Mouse (Mus musculus): ENCODE measurements around the gene Aldh1a2. TPM values are rescaled to one million over a fixed set of nuclear protein-coding genes. Genes with fewer than 3 reads are reported as not detected.

Gene Aldh1a2
- polyA plus RNA-seq, 1 experiment from 2014 or later: 100 TPM

DNA sequence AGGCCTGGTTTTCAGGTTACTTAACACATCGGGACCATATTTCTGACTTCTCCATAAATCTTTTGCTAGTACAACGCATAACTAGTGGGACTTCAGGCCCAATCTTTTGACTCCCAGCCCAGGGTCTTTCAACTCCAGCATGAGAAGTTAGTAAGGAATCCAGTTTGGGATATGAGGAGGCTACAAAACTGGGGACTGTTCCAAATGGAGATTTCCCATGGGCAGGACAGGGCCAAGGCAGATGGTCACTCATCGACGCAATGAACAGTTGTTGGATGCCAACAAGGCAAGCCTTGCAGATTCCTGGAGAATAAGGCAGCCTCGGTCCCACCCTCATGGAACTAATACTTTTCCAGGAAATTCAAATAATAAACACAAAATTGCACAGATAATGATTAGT is 104.2 kb downstream of the Aldh1a2 start:
- Histone ChIP-seq H3K4me3 (no peak overlapping the region), H3K4me1 (no peaks in the 10 kb centered on the region), H3K9ac (no peak overlapping the region), H3K27me3 (replicated peaks) (peaks cover 4% of the 10 kb centered on the region; the same call in 1 of the 2 replicates), H3K4me2 (replicated peaks) (no peak overlapping the region), H3K27ac (no peak overlapping the region), H3K9me3 (no peaks in the 10 kb centered on the region), H3K36me3 (no peaks in the 10 kb centered on the region)
- 98% methylated on average over 5 of the region's 5 CpGs for WGBS
- ATAC-seq (ENCODE audit: low FRiP score, low read depth): no peak

DNA sequence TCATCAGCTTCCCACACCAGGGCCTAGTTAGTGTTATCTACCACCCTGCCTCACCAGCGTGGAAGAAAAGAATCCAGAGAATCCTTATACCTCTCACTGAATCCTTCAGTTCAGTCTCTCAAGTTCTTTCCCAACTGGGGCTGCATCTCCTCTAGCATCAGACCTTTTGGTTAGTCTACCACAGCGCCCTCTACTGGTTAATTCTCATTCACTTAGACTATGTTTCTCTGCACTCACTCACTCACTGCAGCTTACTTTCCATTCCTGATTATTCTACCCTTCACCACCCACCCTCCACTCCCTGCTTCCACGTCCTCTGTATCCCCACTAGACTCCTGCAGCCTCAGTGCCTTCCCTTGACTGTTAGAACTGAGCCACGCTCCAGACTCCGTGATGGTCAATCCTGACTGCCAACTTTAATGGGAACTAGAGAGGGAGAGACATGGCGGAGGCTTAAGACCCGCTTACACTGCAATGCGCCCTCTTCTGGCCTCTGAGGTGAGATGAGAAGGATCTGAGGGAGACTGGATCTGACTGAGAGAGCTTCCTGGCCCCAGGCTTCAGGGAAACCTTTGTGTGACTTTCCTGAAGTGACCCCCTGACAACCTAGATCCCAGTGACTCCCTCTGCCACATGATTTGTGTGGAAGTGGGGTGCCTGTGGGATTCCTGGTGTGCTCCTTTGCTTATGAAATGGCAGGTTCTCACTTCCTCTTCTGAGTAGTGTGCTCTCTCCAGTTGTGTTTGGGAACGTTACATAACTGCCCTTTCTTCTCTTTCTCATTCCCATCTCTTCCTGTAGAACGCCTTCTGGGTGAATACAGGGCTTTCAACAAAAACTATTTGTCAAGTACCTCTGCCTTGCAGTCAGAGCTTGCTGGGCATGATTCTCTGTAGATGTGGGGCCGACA is 104.9 kb downstream of the Aldh1a2 start:
- Histone ChIP-seq H3K27me3 (replicated peaks) (peaks cover 4% of the 10 kb centered on the region; the same call in 1 of the 2 replicates), H3K4me3 (no peak overlapping the region), H3K9ac (no peak overlapping the region), H3K4me2 (replicated peaks) (no peak overlapping the region), H3K4me1 (no peaks in the 10 kb centered on the region), H3K9me3 (no peaks in the 10 kb centered on the region), H3K36me3 (no peaks in the 10 kb centered on the region), H3K27ac (no peak overlapping the region)
- no peak for ATAC-seq (ENCODE audit: low FRiP score, low read depth)
- WGBS: 52% methylated on average over 11 of the region's 11 CpGs

DNA sequence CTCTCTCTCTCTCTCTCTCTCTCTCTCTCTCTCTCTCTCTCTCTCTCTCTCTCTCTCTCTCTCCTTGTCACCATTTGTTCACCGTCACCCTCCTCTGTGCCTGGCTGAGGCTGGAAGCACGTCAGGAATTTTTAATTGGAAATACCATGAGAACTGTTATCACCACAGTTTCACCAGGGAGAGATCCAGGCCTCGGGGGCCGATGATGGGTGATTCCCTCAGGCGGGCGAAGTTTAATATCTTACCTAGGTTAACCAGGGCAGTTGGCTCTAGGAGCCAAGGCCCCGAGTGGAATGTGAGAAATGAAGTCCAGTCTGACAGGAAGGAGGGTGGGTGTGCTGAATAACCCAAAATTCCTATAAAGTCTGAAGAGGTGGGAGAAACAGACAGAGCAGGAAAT is 105.8 kb downstream of the Aldh1a2 start:
- H3K4me3 ChIP-seq: no peak overlapping the region
- no peaks in the 10 kb centered on the region for H3K36me3 ChIP-seq
- H3K9me3 ChIP-seq: no peaks in the 10 kb centered on the region
- no peak overlapping the region for H3K9ac ChIP-seq
- H3K4me2 ChIP-seq (replicated peaks): no peak overlapping the region
- H3K27ac ChIP-seq: no peak overlapping the region
- peaks cover 4% of the 10 kb centered on the region; the same call in 1 of the 2 replicates for H3K27me3 ChIP-seq (replicated peaks)
- ATAC-seq (ENCODE audit: low FRiP score, low read depth): no peak
- no peaks in the 10 kb centered on the region for H3K4me1 ChIP-seq
- WGBS: 79% methylated on average over 7 of the region's 7 CpGs

DNA sequence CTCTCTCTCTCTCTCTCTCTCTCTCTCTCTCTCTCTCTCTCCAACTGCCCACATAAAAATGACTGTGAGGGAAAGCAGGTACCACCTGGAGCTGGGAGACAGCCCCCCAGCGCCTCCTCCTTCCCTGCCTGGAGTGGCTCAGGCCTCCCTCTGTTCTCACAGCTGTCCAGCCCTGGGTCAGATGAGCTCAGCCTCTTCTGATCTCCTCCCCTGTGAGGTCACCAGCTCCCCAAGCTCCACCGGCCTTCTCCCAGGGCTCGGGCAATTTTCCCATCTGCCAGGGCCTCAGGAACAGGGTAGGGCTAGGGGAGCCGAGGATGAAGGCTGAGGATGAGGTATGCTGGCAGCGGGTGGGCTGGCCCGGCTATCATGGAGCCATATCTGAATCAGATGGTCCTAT is 106.3 kb downstream of the Aldh1a2 start:
- no peaks in the 10 kb centered on the region for H3K36me3 ChIP-seq
- no peaks in the 10 kb centered on the region for H3K9me3 ChIP-seq
- WGBS: 71% methylated on average over 6 of the region's 6 CpGs
- no peak overlapping the region for H3K4me2 ChIP-seq (replicated peaks)
- H3K9ac ChIP-seq: no peak overlapping the region
- peaks cover 4% of the 10 kb centered on the region; the same call in 1 of the 2 replicates for H3K27me3 ChIP-seq (replicated peaks)
- no peak overlapping the region for H3K4me3 ChIP-seq
- ATAC-seq (ENCODE audit: low FRiP score, low read depth): no peak
- no peak overlapping the region for H3K27ac ChIP-seq
- H3K4me1 ChIP-seq: no peaks in the 10 kb centered on the region

DNA sequence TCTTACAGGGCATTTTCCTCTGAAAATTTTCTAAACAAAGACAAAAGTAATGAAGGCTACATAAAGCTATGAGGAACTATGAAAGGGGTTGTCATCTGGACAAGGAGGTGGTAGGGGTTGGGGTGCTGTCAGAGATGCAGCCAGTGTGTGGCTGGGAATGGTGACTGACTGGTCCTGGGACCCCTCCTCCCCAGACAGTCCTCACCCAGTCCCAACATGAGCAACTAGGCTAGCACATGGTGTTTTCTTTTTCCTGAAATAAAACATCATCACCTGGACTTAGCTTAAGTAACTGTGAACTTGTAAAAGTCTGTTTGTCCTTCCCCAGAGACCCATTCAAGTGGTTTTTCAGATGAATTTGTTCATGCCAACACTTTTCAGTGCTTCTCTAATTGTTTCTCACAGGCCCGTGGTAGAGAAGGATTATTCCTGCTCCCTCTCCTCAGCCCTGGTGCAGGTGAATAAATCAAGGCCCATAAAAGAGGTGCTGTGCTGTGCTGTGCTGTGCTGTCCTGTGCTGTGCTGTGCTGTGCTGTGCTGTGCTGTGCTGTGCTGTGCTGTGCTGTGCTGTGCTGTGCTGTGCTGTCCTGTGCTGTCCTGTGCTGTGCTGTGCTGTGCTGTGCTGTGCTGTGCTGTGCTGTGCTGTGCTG is 107.8 kb downstream of the Aldh1a2 start:
- H3K27me3 ChIP-seq (replicated peaks): peaks cover 4% of the 10 kb centered on the region; the same call in 1 of the 2 replicates
- H3K36me3 ChIP-seq: no peaks in the 10 kb centered on the region
- WGBS: 54% methylated on average over 1 of the region's 1 CpGs
- no peaks in the 10 kb centered on the region for H3K9me3 ChIP-seq
- no peak overlapping the region for H3K4me3 ChIP-seq
- ATAC-seq (ENCODE audit: low FRiP score, low read depth): no peak
- H3K4me1 ChIP-seq: no peaks in the 10 kb centered on the region
- H3K4me2 ChIP-seq (replicated peaks): no peak overlapping the region
- H3K9ac ChIP-seq: no peak overlapping the region
- H3K27ac ChIP-seq: no peak overlapping the region

DNA sequence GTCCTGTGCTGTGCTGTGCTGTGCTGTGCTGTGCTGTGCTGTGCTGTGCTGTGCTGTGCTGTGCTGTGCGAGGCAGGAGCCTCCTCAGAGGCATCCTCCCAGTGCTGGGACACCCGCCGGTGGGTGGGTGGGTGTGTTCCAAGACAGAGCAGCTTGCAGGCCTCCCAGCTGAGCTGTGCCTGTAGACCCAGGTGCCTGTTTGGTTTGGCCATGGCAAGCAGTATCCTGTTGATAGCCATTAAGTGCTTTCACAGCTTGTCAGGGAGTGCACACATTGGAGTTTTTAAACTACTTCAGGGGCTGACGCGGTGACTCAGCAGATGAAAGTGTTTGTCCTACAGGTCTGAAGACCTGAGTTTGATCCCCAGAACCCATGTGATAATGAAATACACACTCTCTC is 108.5 kb downstream of the Aldh1a2 start:
- 77% methylated on average over 5 of the region's 5 CpGs for WGBS
- no peak for ATAC-seq (ENCODE audit: low FRiP score, low read depth)
- no peak overlapping the region for H3K4me3 ChIP-seq
- no peaks in the 10 kb centered on the region for H3K9me3 ChIP-seq
- H3K9ac ChIP-seq: no peak overlapping the region
- H3K27me3 ChIP-seq (replicated peaks): peaks cover 4% of the 10 kb centered on the region; the same call in 1 of the 2 replicates
- H3K4me1 ChIP-seq: no peaks in the 10 kb centered on the region
- no peak overlapping the region for H3K4me2 ChIP-seq (replicated peaks)
- H3K27ac ChIP-seq: no peak overlapping the region
- H3K36me3 ChIP-seq: no peaks in the 10 kb centered on the region

DNA sequence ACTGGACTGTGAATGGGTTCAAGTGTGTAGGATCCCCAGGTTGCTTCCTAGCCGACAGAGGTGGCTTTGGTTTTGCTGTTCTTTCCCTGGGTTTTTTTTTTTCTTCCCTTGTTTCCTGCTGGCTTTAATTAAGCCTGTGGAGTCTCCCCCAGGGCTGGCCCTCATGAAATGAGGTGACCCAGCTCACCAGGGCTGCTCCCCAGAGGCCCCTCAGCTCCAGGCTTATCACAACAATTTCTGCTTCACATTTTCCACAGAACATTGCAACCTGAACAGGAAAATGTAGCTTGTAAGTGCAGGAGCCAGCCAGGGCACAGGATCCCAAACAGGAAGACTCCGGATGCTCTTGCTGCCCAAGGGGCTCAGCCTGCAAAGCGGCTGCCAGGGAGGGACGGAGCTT is 110.7 kb downstream of the Aldh1a2 start:
- no peak overlapping the region for H3K27ac ChIP-seq
- no peak overlapping the region for H3K4me2 ChIP-seq (replicated peaks)
- no peaks in the 10 kb centered on the region for H3K9me3 ChIP-seq
- no peak overlapping the region for H3K9ac ChIP-seq
- H3K36me3 ChIP-seq: no peaks in the 10 kb centered on the region
- peaks cover 4% of the 10 kb centered on the region; the same call in 1 of the 2 replicates for H3K27me3 ChIP-seq (replicated peaks)
- 77% methylated on average over 4 of the region's 4 CpGs for WGBS
- no peaks in the 10 kb centered on the region for H3K4me1 ChIP-seq
- no peak overlapping the region for H3K4me3 ChIP-seq
- no peak for ATAC-seq (ENCODE audit: low FRiP score, low read depth)

DNA sequence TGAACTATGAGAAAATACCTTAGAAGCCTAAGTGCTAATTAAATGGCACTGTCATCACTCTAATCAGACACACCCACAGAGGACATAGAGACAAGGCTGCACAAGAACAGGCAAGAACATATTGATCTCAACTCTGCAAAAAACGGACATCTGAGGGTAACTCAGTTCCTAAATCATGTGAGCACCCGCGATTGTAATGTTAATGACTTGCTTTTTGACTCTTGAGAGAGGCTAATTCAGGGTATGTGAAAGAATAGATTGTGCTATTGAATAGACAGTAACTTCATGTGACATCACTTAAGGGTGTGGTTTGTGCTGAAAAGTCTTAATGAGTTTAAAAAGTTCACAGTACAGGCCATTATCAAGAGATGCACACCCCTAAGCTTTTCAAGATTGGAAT is 116.1 kb downstream of the Aldh1a2 start:
- Histone ChIP-seq H3K9me3 (no peaks in the 10 kb centered on the region), H3K4me3 (no peak overlapping the region), H3K4me1 (no peaks in the 10 kb centered on the region), H3K9ac (no peak overlapping the region), H3K27ac (no peak overlapping the region), H3K36me3 (no peaks in the 10 kb centered on the region), H3K4me2 (replicated peaks) (no peak overlapping the region), H3K27me3 (replicated peaks) (0 out of 2 replicates have a peak, but pooled peaks cover 4% of the 10 kb centered on the region)
- 53% methylated on average over 3 of the region's 3 CpGs for WGBS
- ATAC-seq (ENCODE audit: low FRiP score, low read depth): no peak

DNA sequence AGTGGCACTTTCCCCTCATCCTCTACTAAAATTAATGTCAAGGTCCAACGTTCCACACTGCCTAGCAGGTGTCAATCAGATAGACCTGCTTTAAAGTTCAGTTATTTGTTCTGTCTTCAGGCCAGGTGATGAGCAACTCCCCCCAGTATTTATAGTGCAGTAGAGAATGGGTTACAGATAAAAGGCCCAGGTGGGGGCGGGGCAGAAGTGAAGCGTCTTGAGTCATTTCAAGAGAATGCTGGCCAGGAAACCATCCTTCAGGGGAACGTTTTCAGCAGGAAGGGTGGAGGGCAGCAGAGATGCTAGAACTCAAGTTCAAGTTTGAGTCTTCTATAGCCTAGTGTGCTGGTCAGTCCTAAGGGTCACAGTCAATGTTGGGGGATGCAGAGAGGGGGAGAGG is 121.1 kb downstream of the Aldh1a2 start:
- Histone ChIP-seq H3K4me2 (replicated peaks) (no peak overlapping the region), H3K27ac (no peak overlapping the region), H3K4me1 (no peaks in the 10 kb centered on the region), H3K9ac (no peak overlapping the region), H3K27me3 (replicated peaks) (0 out of 2 replicates have a peak, but pooled peaks cover 4% of the 10 kb centered on the region), H3K36me3 (no peaks in the 10 kb centered on the region), H3K4me3 (no peak overlapping the region), H3K9me3 (no peaks in the 10 kb centered on the region)
- WGBS: 62% methylated on average over 4 of the region's 4 CpGs
- no peak for ATAC-seq (ENCODE audit: low FRiP score, low read depth)

DNA sequence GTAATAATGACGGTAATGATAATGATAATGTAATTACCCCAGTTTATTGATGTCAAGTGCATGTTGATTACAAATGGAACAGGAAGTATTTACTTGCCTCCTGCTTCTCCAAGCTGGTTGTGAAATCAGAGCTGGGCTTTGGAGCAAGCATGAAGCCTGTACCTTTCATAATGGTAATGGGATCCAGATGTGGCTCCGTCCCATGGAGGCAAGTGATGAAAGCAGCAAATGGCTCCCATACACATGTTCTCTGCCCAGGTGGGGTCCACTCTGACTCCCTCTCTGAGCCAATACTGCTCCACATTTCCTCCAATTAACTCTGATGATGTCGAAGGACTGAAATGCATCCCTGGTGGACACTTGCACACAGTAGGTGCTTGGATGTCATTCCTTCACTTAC is 121.8 kb downstream of the Aldh1a2 start:
- ATAC-seq (ENCODE audit: low FRiP score, low read depth): no peak
- H3K4me1 ChIP-seq: no peaks in the 10 kb centered on the region
- H3K9me3 ChIP-seq: no peaks in the 10 kb centered on the region
- no peak overlapping the region for H3K4me3 ChIP-seq
- WGBS: 78% methylated on average over 3 of the region's 3 CpGs
- no peak overlapping the region for H3K27ac ChIP-seq
- no peak overlapping the region for H3K4me2 ChIP-seq (replicated peaks)
- no peak overlapping the region for H3K9ac ChIP-seq
- H3K27me3 ChIP-seq (replicated peaks): 0 out of 2 replicates have a peak, but pooled peaks cover 4% of the 10 kb centered on the region
- H3K36me3 ChIP-seq: no peaks in the 10 kb centered on the region

DNA sequence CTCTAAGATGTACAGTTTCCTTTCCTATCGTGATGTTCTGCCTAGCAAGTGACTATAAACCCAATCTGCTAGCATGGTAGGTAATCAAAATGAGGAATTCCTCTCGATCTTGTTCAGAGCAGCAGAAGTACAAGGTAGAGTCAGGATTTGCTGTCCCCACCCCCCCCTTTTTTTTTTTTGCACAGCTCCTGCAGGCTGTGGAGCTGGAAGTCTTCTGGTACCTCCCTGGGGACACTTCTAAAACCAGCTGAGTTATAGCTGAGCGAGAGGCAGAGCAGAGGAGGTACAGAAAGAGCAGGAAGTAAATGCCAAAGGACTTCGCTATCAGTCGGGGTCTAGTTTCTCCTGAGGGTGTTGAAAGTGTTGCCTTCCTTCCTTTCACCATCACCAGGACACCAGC is 124.5 kb downstream of the Aldh1a2 start:
- Histone ChIP-seq H3K9me3 (no peaks in the 10 kb centered on the region), H3K4me1 (no peaks in the 10 kb centered on the region)
- ATAC-seq (ENCODE audit: low FRiP score, low read depth): no peak

More for the DNA sequence above, 124.5 kb downstream of the Aldh1a2 start:
- Histone ChIP-seq H3K4me2 (replicated peaks) (no peak overlapping the region), H3K4me3 (no peak overlapping the region), H3K27ac (no peak overlapping the region), H3K36me3 (no peaks in the 10 kb centered on the region), H3K27me3 (replicated peaks) (no peaks in the 10 kb centered on the region), H3K9ac (no peak overlapping the region)
- 69% methylated on average over 5 of the region's 5 CpGs for WGBS

All from neural tube, embryonic 12.5 days (tissue).